Mouse (Mus musculus) adipocyte (in vitro differentiated cells): ENCODE results near the gene Ccnd1.
"Not testable (repeated sequence)": the region's sequence is repeated elsewhere in the genome, so short reads cannot be mapped to it uniquely, and the experiment has no call there.

Experiments used
- DNase-seq: peaks from one replicate; pipeline ENCODE4 v3.0.0-alpha.2; 2016; ENCODE audit warnings: low spot score

The Ccnd1 gene

DNA sequence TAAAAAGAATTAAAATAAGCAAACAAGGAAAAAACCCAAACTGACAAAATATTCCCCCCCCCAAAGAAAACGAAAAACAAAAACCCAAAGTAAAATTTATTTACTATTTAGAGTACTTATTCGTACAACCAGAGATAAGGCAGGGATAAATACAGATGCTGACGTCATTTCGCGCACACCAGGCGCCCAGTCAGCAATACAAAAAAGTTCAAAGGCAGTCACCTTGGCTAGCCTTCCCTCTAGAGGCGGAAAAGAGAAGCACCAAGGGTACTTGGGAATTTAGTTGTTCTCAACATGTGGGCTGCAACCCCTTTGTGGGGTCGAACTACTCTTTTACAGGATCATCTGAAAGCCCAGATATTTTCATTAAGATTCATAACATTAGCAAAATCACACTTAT, 31.9 kb downstream of the Ccnd1 start:
- DNase-seq, result no peak

DNA sequence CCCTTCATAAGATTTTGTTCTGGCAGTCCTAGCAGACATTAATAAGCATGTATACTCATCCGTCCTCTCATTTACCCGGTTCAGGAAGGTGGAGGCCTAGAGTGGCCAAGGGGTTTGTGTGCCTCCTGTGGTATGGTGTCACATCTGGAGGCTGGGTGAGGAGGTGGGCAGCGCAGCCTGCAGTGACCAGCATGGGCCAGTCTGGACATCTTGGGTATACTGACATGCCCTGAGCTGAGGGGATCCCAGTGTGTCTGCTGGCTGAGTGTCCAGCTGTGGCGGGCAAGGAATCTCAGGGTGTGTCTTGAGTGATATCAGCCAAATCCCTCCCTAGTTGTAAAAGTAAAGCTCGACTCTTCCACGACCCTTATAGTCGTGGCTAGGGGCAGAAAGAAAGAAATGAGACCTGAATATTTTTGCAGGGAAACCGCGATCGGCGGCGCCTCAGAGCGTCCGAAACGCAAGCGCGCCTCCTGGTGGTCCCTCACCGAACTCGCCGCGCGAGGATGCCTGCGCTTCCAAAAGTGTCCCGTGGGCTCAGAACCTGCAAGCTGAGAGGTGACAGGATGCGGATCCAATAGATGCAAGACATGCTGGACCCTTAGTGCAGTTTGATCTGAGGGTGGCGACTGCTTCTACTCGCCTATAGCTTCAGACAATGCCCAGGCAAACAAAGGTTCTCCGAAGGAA, 32.9 kb downstream of the Ccnd1 start:
- DNase-seq, result no peak

DNA sequence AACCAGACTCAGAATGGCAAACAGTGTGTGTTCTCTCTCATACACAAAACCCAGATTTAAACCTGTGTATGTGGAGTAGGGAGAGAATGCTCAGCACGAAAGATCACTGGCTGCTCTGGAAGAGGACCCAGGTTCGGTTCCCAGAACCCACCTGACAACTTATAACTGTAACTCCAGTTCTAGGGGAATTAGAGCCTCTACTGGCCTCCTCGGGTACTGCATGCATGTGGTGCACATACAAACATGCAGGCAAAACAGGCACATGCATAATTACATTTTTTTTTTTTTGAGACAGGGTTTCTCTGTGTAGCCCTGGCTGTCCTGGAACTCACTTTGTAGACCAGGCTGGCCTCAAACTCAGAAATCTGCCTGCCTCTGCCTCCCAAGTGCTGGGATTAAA, 34.2 kb downstream of the Ccnd1 start:
- not testable (repeated sequence) for DNase-seq

DNA sequence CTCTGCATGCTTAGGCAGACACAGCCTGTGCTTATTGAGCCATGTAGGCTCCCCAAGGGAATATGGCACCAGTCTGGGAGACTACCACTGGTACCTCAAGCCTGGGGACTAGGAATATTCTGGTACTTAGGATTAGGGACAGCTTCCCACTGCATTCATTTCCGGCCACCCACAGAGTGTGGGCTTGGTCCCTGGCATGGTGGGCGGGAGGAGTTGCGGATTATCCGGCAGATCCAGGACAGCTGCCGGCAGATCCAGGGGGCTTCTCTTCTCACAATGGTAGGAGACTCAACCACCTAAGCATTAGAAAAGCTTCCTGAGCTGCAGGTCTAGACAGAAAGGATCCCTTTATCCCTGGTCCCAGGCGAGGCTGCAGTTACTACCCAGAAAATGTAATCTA, 41.2 kb downstream of the Ccnd1 start:
- DNase-seq, result no peak

DNA sequence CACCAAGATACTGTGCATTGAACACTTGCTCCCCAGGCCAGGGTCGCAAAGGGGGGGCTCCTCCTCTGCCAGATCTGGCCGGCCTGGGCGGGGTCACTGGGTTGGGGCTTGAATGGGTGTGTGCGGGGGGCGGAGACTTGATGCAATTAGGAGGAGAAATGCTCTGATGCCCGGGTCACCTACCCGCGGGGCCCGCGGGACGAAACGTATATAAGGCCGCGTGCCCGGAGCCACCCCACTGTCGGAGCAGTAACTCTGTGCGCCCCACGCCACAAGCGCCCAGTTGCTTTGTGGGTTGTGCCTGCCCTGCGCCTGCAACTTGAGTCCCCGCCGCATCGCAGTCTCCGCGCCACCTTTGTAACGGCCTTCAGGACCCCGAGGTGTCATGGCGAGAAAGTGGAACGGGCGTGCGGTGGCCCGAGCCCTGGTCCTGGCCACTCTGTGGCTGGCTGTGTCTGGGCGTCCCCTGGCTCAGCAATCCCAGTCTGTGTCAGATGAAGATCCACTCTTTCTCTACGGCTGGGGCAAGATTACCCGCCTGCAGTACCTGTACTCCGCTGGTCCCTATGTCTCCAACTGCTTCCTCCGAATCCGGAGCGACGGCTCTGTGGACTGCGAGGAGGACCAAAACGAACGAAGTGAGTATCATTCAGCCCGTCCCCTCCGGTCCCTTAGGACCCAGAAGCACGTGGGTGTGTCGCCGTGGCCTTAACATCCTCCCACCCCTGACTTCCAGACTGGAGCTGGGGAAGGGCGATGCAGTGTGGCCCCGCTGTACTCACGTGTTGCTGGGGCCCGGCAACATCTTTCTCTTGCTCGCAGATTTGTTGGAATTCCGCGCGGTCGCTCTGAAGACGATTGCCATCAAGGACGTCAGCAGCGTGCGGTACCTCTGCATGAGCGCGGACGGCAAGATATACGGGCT, 43.2 kb downstream of the Ccnd1 start, which contains the start of gene Fgf15:
TSS of gene Fgf15 (plus strand) at position 238 of the 925 bp plus-strand sequence.
- no peak for DNase-seq

DNA sequence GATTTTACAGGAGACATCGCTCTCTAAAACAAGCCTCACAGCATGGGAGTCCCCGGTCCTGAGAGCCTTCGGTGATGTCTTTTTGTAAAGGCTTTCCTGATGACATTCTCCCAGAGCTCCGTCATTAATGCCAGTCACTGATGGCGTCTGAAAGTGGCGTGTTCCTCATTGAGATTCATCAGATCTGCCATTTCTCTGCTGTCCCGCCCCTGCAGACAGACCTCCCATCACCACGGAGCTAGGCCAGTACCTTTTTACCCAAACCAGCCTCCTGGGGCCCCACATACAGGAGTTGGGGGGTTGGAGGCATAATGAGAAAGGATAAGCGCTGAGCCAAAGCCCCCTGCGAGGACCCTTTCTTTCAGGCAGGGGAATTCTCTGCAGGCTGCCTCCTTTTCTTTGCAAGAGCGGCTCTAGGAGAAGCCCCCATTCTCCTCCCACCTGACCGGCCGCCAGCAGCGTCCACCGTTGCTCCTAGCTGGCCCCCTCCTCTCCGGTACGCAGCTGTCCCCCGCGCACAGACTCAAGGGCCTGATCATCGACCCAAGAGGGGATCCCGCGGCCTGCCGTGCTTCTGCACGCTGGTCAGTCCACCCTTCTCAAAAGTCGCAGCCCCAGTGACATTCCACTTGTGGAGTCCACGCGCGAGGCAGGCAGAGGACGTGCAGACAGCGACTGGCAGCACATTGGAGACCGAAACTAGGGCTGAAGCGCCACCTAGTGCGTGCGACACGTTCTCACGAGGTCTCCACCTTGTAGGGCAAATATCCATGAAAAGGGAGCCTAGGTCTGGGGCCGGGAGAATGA, 44.2 kb downstream of the Ccnd1 start:
- DNase-seq, result peak; percentile 72

DNA sequence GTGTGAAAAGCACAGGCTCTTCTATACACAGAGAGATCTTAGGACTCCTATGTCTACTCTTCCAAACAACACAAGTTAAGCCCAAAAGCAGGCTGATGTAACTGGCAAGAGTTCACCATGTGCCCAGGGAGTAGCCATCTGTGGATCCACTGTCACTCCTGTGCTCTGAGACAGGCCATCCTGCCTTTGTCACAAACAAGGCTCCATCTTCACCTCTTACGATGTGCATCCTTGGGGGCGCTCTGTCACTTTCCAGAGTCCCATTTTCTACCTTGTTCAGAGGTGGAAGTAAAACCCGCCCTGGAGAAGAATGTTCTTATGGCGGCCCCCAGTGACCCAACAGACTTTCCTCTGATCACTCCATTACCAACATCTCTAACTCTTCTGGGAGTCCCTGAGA, 45.0 kb downstream of the Ccnd1 start:
- DNase-seq, result no peak

DNA sequence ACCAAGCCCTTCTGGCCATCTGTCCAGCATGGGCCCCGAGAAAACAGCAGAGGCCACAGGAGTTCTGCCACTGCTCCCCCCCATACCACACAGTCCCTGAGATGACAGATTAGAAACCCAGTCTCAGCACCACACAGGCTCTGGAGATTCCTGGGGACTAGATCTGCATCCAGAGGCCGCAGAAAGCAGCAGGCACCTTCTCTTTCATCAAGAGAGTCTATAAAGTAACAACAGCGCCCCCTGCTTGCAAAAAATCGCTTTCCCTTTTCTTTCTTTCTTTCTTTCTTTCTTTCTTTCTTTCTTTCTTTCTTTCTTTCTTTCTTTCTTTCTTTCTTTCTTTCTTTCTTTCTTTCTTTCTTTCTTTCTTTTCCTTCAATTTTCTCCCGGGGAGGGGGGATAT, 45.5 kb downstream of the Ccnd1 start:
- peak; percentile 28 for DNase-seq

DNA sequence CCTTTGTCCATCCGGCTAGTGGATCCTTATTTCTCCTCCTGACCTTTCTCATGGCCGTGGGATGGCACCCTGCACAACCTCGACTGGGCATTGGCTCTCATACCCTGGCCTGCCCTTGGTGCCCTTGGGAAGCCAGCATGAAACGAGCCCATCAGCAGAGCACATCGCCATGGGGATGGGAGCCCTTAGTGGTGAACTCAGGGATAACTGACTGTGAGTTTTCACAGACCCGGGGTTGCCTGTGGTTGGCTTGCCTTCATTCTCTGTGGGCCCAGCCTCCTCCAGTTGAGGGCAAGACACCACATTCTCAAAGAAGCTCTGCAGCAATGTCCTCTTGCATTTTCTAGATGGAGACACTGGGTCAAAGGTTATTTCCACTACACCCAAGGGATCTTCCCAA, 47.4 kb downstream of the Ccnd1 start:
- DNase-seq, result no peak

DNA sequence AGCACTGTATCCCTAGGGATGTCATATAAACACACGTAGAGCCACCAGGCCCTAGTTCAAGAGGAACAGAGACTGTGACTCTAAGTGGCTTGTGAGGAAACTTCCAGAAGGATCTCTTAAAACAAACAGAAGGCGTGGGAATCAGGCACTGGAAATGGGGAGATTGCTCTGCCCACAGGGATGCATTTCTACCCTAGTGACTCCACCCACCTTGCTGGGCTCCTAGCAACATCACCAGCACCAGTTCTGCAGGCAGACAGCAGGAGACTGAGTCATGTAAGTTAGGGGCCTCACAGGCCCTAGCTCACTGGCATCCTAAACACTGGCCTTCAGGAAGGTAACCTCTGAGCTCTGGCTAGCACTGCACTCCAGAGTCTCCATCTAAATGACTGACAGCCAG, 47.9 kb downstream of the Ccnd1 start:
- DNase-seq, result no peak

DNA sequence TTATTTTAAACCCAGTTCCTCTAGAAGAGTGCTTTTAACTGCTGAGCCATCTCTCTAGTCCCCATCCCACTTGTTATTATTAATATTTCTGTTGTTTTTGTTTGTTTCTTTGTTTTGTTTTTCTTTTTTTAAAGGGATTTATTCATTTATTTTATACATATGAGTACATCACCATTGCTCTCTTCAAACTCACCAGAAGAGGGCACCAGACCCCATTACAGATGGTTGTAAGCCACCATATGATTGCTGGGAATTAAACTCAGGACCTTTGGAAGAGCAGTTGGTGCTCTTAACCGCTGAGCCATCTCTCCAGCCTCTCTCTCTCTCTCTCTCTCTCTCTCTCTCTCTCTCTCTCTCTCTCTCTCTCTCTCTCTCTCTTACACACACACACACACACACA, 49.1 kb downstream of the Ccnd1 start:
- not testable (repeated sequence) for DNase-seq

DNA sequence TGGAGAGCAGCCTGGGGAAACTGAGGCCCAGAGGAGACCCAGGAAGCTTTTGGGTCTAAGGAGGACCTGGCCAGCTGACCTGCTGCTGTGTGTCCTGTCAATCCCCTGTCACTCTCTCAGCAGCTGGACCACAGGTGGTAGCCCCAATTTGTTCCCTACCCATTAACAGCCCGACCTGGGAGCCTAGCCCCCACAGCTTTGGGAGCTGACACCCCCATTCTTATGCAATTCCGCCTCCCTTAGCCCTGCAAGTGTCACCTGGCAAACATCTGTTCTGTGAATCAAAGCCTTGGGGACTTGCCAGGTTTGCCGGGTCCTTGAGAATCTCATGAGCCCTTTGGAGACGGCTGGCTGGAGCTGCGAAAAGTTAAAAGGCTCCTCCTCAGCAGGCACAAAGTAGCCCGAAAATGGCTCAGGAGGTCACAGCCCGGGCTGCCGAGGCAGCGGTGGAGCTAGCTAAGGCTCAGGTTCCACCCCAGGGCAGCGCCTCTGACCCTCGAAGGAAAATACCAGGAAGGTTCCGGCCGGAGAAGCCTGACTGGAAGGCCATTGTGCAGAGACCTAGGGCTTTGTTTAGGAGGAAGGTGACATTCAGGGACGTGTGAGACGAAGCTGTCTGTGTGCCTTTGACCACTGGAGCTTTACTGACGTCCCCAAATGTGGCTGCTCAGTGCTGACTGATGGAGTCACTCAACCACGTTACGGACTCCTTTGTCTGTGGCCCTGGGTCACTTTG, 51.0 kb downstream of the Ccnd1 start:
- DNase-seq, result no peak

DNA sequence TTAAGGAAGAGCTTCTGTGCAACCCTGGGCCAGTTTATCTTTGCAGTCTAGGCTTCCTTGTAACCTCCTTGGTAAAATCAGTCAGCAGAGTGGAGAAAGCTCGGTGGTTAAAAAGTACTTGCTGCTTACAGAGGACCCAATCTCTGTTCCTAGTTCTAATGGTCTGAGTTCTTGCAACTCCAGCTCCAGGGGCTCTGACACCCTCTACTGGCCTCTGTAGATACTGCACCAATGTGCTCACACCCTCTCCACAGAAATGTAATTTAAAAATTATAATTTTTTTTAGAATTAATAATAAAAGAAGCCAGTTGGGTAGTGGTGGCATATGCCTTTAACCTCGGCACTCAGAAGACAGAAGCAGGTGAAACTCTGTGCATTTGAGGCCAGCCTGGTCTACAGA, 52.1 kb downstream of the Ccnd1 start:
- DNase-seq, result no peak

DNA sequence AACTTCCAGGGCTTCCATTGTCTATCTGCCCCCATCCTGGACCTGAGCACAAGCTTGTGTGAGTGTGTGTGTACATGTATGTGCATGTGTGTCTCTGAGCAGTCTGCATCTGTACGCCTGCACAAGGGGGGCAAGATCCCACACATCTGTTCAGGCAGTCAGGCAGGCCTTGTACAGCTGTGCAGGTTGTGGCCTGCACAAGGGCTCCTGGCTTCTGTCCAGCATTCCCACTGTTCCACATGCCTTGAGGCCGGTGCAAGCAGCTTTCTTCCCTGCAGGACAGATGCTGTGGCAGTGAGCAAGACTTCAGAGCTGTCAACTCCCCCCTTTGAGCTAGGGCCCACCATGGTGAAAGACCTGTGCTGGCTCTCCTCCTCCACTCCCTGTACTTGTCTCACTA, 56.6 kb downstream of the Ccnd1 start:
- no peak for DNase-seq
